Mouse (Mus musculus) ES-Bruce4 (cell line): ENCODE measurements around the gene Elovl6. TPM values are rescaled to one million over a fixed set of nuclear protein-coding genes. Genes with fewer than 3 reads are reported as not detected.

Experiments
- H3K27ac ChIP-seq: 2 replicates; pipeline ENCODE4 v1.5.1; 2012; ENCODE audit warnings: low read length, inconsistent platforms; ENCODE audit not compliant: insufficient read depth
- H3K27me3 ChIP-seq: 2 replicates; pipeline ENCODE4 v1.6.1; 2012; ENCODE audit warnings: mild to moderate bottlenecking, low read length, inconsistent platforms; ENCODE audit not compliant: control insufficient read depth, poor library complexity, insufficient read depth, severe bottlenecking
- H3K36me3 ChIP-seq: 2 replicates; pipeline ENCODE4 v1.6.1; 2012; ENCODE audit warnings: inconsistent platforms, mild to moderate bottlenecking, low read length, moderate library complexity; ENCODE audit not compliant: control insufficient read depth, poor library complexity, insufficient read depth, severe bottlenecking
- H3K4me1 ChIP-seq: one replicate; pipeline ENCODE4 v1.8.1; 2011; ENCODE audit warnings: low read length; ENCODE audit not compliant: control insufficient read depth, insufficient read depth
- H3K4me3 ChIP-seq: 2 replicates; pipeline ENCODE4 v1.5.1; 2011; ENCODE audit warnings: low read depth, mild to moderate bottlenecking, low read length
- H3K9ac ChIP-seq: 2 replicates; pipeline ENCODE4 v1.6.1; 2012; ENCODE audit warnings: low read depth, mild to moderate bottlenecking, inconsistent platforms; ENCODE audit not compliant: poor library complexity, severe bottlenecking
- H3K9me3 ChIP-seq: replicated peaks from 2 replicates; pipeline ENCODE4 v1.6.1; 2012; ENCODE audit warnings: mild to moderate bottlenecking, low read length, inconsistent platforms; ENCODE audit not compliant: control insufficient read depth, poor library complexity, insufficient read depth, severe bottlenecking
- CTCF ChIP-seq: IDR thresholded peaks from one replicate; pipeline ENCODE4 v1.8.1; 2011; ENCODE audit warnings: low read depth, low read length
- EP300 ChIP-seq: IDR thresholded peaks from 2 replicates; pipeline ENCODE4 v1.6.1; 2011; ENCODE audit warnings: low read depth, low read length; ENCODE audit not compliant: insufficient read depth
- POLR2A ChIP-seq: IDR thresholded peaks from one replicate; pipeline ENCODE4 v1.8.1; 2011; ENCODE audit warnings: low read length; ENCODE audit not compliant: insufficient read depth
- polyA plus RNA-seq: library from polyadenylated mRNA; stranded (reverse); fragments of >200 nt; gene quantifications from 2 replicates; pipeline ENCODE4 v1.2.4, GENCODE M21; 2011; ENCODE audit warnings: low read depth; ENCODE audit not compliant: missing spikeins, insufficient read depth, insufficient read length

Elovl6 gene
- polyA plus RNA-seq, 1 experiment = 124 TPM

- Histone ChIP-seq H3K9ac (no peak overlapping the region), H3K36me3 (no peaks in the 10 kb centered on the region), H3K4me3 (no peak overlapping the region), H3K9me3 (no peaks in the 10 kb centered on the region), H3K27me3 (no peaks in the 10 kb centered on the region), H3K4me1 (peaks cover 2% of the 10 kb centered on the region), H3K27ac (no peak overlapping the region)
- TF ChIP-seq CTCF (no peak), POLR2A (no peak), EP300 (no peak)
Measured at GRCm38 (mm10) chr3:129527046-129527445, 5.1 kb upstream of the Elovl6 start.

GRCm38 (mm10) chr3:129529311-129529710, 2.8 kb upstream of the Elovl6 start:
- Histone ChIP-seq H3K27me3 (no peaks in the 10 kb centered on the region), H3K36me3 (no peaks in the 10 kb centered on the region), H3K9me3 (no peaks in the 10 kb centered on the region), H3K27ac (peak overlapping the region; percentile 94), H3K9ac (0 out of 2 replicates have a peak overlapping the region, but pooled peaks have one; percentile 32), H3K4me3 (no peak overlapping the region), H3K4me1 (peaks cover 2% of the 10 kb centered on the region)
- TF ChIP-seq CTCF (peak; percentile 31), POLR2A (no peak), EP300 (peak; percentile 75)

GRCm38 (mm10) chr3:129530461-129530860, 1.7 kb upstream of the Elovl6 start:
- H3K36me3 ChIP-seq = no peaks in the 10 kb centered on the region; the same call in 1 of the 2 replicates
- peaks cover 2% of the 10 kb centered on the region for H3K4me1 ChIP-seq
- no peak overlapping the region; the same call in 1 of the 2 replicates for H3K27ac ChIP-seq
- H3K9ac ChIP-seq = no peak overlapping the region
- H3K27me3 ChIP-seq = no peaks in the 10 kb centered on the region
- TF ChIP-seq CTCF = no peak
- TF ChIP-seq EP300 = no peak
- no peak for TF ChIP-seq POLR2A
- H3K4me3 ChIP-seq = no peak overlapping the region
- H3K9me3 ChIP-seq = no peaks in the 10 kb centered on the region

- no peaks in the 10 kb centered on the region for H3K27me3 ChIP-seq
- TF ChIP-seq POLR2A (no peak), EP300 (no peak), CTCF (no peak)
- no peaks in the 10 kb centered on the region; the same call in 1 of the 2 replicates for H3K36me3 ChIP-seq
- no peaks in the 10 kb centered on the region for H3K9me3 ChIP-seq
- H3K4me1 ChIP-seq = peaks cover 2% of the 10 kb centered on the region
- H3K4me3 ChIP-seq = peak overlapping the region; percentile 89
- peak overlapping the region; percentile 97 for H3K9ac ChIP-seq
- H3K27ac ChIP-seq = peak overlapping the region; percentile 69
Measured at GRCm38 (mm10) chr3:129532865-129533742, 949 bp downstream of the Elovl6 start.

- H3K4me3 ChIP-seq = peak overlapping the region; percentile 89
- no peaks in the 10 kb centered on the region; the same call in 1 of the 2 replicates for H3K36me3 ChIP-seq
- no peaks in the 10 kb centered on the region for H3K27me3 ChIP-seq
- TF ChIP-seq EP300 (no peak), POLR2A (no peak), CTCF (no peak)
- H3K27ac ChIP-seq = 0 out of 2 replicates have a peak overlapping the region, but pooled peaks have one; percentile 23
- no peaks in the 10 kb centered on the region for H3K9me3 ChIP-seq
- peaks cover under 1% of the 10 kb centered on the region for H3K4me1 ChIP-seq
- peak overlapping the region; percentile 97 for H3K9ac ChIP-seq
Measured at GRCm38 (mm10) chr3:129533743-129534530, 1.8 kb downstream of the Elovl6 start.
